Mouse (Mus musculus): ENCODE measurements at regions not wholly inside any gene's neighbourhood (a gene's known extent, or its start where the extent isn't known, plus 50 kb on each side); places are given as distances from the start of the nearest gene placed in this dataset.

GRCm38 (mm10) chr2:21044781-21045180, 76.1 kb upstream of the Arhgap21 start:
- DNase-seq (ENCODE audit: low spot score in 2 of 2), result no peak

GRCm38 (mm10) chr2:21044007-21044406, 75.3 kb upstream of the Arhgap21 start:
- DNase-seq (ENCODE audit: low spot score in 2 of 2), result no peak

GRCm38 (mm10) chr2:21043302-21043701, 74.6 kb upstream of the Arhgap21 start:
- no peak for DNase-seq (ENCODE audit: low spot score in 2 of 2)

- no peak for DNase-seq (ENCODE audit: low spot score in 2 of 2)
Measured at GRCm38 (mm10) chr2:21037607-21038006, 68.9 kb upstream of the Arhgap21 start.

- DNase-seq (ENCODE audit: low spot score in 2 of 2), result peak; percentile 82 to 89
Measured at GRCm38 (mm10) chr2:21037181-21037580, 68.5 kb upstream of the Arhgap21 start.

GRCm38 (mm10) chr2:21035884-21036648, 67.4 kb upstream of the Arhgap21 start:
- DNase-seq (ENCODE audit: low spot score in 2 of 2), result no peak

- peak; percentile 60 to 75 for DNase-seq (ENCODE audit: low spot score in 2 of 2)
Measured at GRCm38 (mm10) chr2:21034651-21035050, 66.0 kb upstream of the Arhgap21 start.

GRCm38 (mm10) chr2:21030650-21031049, 62.0 kb upstream of the Arhgap21 start:
- no peak for DNase-seq (ENCODE audit: low spot score in 2 of 2)

- DNase-seq (ENCODE audit: low spot score in 2 of 2), result no peak
Measured at GRCm38 (mm10) chr2:21029391-21030010, 60.8 kb upstream of the Arhgap21 start.

GRCm38 (mm10) chr2:21028605-21029004, 59.9 kb upstream of the Arhgap21 start:
- DNase-seq (ENCODE audit: low spot score in 2 of 2), result peak; percentile 42 to 60

- no peak for DNase-seq (ENCODE audit: low spot score in 2 of 2)
Measured at GRCm38 (mm10) chr2:21018535-21018934, 49.9 kb upstream of the Arhgap21 start.
